Mouse (Mus musculus): ENCODE results near the gene Cmss1. TPM values are rescaled to one million over a fixed set of nuclear protein-coding genes. Genes with fewer than 3 reads are reported as not detected.

Gene Cmss1
- polyA plus RNA-seq, 1 experiment from 2014 or later = 40.0 TPM

DNA sequence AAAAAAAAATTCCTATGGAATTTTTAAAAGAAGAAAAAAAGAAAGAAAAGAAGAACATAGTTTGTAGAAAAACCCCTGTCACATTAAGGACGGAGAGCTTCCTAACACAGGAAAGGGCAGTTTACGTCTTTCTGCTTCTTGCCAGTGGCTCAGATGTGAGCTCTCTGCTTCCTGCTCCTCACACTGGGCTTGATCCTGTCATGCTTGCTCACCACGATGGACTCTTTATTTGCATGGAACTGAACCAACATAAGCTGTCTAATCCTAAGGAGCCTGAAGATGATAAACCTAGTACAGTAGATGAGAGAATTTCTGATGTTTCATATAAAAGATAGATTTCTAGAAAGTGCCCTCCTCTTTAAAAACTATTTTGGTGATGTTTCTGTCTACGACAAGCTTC is 137.4 kb downstream of the Cmss1 start:
- H3K9me3 ChIP-seq (replicated peaks) = no peaks in the 10 kb centered on the region
- WGBS = 83% methylated on average over 4 of the region's 4 CpGs
- no peaks in the 10 kb centered on the region for H3K4me1 ChIP-seq
- no peak for ATAC-seq (ENCODE audit: low FRiP score)
- H3K27ac ChIP-seq (replicated peaks) = no peak overlapping the region
- no peak overlapping the region for H3K9ac ChIP-seq (replicated peaks)
- no peak overlapping the region for H3K4me2 ChIP-seq
- H3K36me3 ChIP-seq = no peaks in the 10 kb centered on the region
- no peaks in the 10 kb centered on the region for H3K27me3 ChIP-seq (replicated peaks)
- no peak overlapping the region for H3K4me3 ChIP-seq (replicated peaks)

DNA sequence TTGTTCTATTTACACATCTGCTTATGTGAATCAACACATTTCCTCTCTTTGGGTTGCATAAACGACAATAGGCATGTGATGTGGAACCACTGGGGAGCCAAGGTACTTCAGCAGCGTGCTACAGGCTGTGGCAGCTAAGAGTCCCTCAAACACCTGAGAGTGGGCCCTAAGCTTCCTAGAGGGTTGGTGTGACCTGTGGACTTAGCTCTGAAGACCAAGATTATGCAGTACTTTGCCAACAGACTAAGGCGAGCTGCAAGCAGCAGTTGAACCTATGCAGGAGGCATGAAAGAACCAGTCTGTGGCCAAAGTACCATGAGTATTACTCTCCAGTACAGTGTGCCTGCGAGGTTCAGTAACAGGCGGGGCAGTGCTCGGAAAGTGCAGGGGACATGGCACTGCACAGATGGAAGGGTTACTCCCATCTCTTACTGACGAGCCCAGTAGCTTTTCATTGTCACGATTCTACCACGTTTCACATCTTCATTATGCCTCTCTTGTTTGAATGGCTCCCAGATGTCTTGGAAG is 141.2 kb downstream of the Cmss1 start:
- Histone ChIP-seq H3K36me3 (no peaks in the 10 kb centered on the region), H3K27ac (replicated peaks) (no peak overlapping the region), H3K9ac (replicated peaks) (no peak overlapping the region), H3K27me3 (replicated peaks) (no peaks in the 10 kb centered on the region), H3K9me3 (replicated peaks) (no peaks in the 10 kb centered on the region), H3K4me1 (no peaks in the 10 kb centered on the region), H3K4me3 (replicated peaks) (no peak overlapping the region), H3K4me2 (no peak overlapping the region)
- 87% methylated on average over 9 of the region's 9 CpGs for WGBS
- no peak for ATAC-seq (ENCODE audit: low FRiP score)

DNA sequence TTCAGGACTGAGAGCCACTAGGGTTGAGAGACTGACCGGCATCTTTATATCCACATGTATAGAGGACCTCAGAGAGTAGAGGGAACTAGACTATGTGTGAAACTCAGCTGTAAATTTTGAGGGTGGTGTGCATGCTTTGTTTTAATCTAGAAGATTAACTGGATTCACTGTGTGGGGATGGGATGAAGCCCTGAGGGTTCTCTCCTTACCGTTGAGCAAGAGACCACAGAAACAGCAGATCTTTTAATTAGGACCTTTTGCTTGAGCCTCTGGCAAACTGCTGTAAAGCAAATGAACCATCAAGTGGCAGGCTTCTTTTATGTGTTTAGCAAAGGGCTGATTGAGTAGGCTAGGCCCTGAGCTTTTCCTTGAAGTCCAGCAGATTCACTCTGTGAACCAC is 150.7 kb downstream of the Cmss1 start:
- ATAC-seq (ENCODE audit: low FRiP score) = no peak
- Histone ChIP-seq H3K4me3 (replicated peaks) (no peak overlapping the region), H3K27me3 (replicated peaks) (no peaks in the 10 kb centered on the region), H3K9ac (replicated peaks) (no peak overlapping the region), H3K4me2 (no peak overlapping the region), H3K4me1 (no peaks in the 10 kb centered on the region), H3K36me3 (no peaks in the 10 kb centered on the region), H3K27ac (replicated peaks) (no peak overlapping the region), H3K9me3 (replicated peaks) (no peaks in the 10 kb centered on the region)
- WGBS = 46% methylated on average over 2 of the region's 2 CpGs

DNA sequence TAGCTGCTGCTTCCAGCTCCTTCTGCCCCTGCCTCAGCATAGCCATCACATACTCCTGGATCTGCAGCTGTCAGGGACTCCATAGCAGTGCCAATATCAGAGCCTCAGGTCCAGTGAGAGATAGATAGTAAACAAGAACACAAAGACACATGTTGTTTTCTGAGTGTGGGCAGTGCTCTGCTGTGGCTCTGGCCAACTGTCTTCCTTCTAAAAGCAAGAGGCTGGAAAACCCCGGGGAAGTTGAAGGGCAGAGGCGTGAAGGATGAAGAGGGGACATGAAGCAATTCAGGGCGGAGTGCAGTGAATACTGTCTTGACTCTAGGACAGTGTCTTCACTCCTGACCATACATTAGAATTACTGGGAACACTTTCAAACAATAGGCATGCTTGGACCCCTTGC is 151.1 kb downstream of the Cmss1 start:
- ATAC-seq (ENCODE audit: low FRiP score) = no peak
- Histone ChIP-seq H3K4me3 (replicated peaks) (no peak overlapping the region), H3K4me2 (no peak overlapping the region), H3K4me1 (no peaks in the 10 kb centered on the region), H3K9ac (replicated peaks) (no peak overlapping the region), H3K27ac (replicated peaks) (no peak overlapping the region), H3K27me3 (replicated peaks) (no peaks in the 10 kb centered on the region), H3K36me3 (no peaks in the 10 kb centered on the region), H3K9me3 (replicated peaks) (no peaks in the 10 kb centered on the region)
- WGBS = 81% methylated on average over 3 of the region's 3 CpGs

DNA sequence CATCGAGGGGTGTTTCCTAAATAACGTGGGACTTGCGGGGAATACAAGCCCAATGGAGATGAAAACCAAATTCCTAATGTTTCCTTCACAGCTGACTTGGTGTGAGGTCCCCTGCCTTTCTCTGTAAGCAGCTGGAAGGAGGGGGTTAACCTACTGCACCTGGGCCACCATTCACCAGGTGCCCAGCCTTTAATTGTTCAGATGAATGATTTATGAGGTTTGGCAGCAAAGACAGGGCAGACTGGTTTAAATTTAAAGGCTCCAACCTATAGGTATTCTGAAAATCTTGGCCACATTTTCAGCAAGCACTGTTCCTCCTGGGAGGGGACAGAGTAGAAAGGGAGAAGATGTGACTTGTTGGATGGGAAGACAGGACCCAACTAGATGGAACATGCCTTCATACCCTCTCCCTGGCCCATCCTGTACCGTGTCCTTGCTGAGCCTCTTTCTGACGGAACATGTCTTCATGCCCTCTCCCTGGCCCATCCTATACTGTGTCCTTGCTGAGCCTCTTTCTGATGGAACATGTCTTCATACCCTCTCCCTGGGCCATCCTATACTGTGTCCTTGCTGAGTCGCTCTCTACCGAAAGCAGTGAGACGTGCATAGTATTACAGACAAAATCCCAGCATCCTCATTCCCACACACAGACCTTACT is 152.4 kb downstream of the Cmss1 start:
- WGBS = 91% methylated on average over 8 of the region's 8 CpGs
- no peak for ATAC-seq (ENCODE audit: low FRiP score)

DNA sequence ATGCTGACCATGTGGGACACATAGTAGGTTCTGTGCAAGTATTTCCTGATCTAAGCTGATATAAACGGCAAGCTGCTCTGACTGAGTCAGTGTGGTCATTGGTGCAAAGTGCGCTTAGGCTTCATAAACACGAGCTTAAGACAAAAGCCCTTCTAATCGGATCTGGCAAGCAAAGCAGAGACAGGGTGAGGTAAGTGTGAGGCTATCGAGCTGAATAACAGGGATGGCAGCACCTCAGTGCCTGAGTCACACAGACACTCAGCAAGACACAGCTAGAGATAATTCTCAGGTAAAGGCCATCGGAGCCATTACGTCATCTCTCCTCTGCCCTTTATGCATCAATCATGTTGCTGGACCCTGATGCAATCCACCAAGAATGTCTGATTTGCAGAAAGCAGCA is 153.7 kb downstream of the Cmss1 start:
- H3K27ac ChIP-seq (replicated peaks) = no peak overlapping the region
- H3K36me3 ChIP-seq = no peaks in the 10 kb centered on the region
- H3K4me2 ChIP-seq = no peak overlapping the region
- WGBS = 75% methylated on average over 7 of the region's 7 CpGs
- H3K9ac ChIP-seq (replicated peaks) = no peak overlapping the region
- H3K27me3 ChIP-seq (replicated peaks) = no peaks in the 10 kb centered on the region
- no peaks in the 10 kb centered on the region for H3K4me1 ChIP-seq
- no peak for ATAC-seq (ENCODE audit: low FRiP score)
- no peak overlapping the region for H3K4me3 ChIP-seq (replicated peaks)
- no peaks in the 10 kb centered on the region for H3K9me3 ChIP-seq (replicated peaks)

More for the DNA sequence above, 152.4 kb downstream of the Cmss1 start:
- no peaks in the 10 kb centered on the region for H3K9me3 ChIP-seq (replicated peaks)
- H3K27me3 ChIP-seq (replicated peaks) = no peaks in the 10 kb centered on the region
- H3K36me3 ChIP-seq = no peaks in the 10 kb centered on the region
- no peak overlapping the region for H3K4me2 ChIP-seq
- H3K9ac ChIP-seq (replicated peaks) = no peak overlapping the region
- H3K4me1 ChIP-seq = no peaks in the 10 kb centered on the region
- H3K27ac ChIP-seq (replicated peaks) = no peak overlapping the region
- no peak overlapping the region for H3K4me3 ChIP-seq (replicated peaks)

DNA sequence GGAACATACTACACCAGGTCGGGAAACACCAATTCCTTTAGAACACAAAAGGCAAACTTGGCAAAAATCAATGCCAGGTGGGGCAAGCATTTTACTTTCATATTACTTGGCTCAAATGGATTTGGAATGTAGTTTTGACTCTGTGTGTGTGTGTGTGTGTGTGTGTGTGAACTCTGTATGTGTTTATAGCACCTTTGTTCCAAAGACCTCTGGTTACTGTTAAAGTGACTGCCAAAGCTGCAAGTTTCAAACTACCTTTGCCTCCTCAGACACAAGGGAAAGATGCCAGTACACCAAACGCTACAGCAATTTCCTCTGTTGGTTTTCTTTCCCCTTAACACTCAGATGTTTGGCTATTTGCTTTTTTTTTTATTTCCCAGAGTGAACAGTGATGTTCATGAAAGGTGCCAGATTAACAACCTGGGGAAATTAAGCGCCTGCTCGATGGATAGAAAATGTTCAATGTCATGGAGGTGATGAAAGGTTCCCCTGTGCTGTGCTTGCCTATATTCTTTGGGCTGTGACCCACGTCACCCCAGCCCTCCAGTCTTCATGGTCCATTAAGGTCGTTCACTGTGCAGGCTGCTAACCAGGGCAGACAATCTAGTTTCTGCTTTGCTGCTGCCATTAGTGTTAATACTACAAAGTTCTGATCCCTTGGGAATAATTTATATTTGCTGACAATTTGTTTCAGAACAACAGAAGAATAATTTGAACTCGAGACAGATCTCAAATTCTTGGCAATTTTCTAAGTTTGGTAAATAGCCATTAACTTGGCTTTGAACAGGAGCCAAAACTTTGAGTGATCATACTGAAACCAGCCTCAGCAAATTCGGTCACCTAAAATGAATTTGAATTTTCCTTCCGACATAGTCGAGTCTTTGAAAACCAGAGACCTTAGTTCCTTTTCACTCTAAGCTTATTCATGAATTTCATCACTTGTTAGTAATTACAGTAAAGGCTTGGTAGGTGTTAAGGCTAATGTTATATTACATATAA is 161.3 kb downstream of the Cmss1 start:
- no peaks in the 10 kb centered on the region for H3K4me1 ChIP-seq
- no peak overlapping the region for H3K4me3 ChIP-seq (replicated peaks)
- ATAC-seq (ENCODE audit: low FRiP score) = no peak
- no peak overlapping the region for H3K27ac ChIP-seq (replicated peaks)
- no peaks in the 10 kb centered on the region for H3K36me3 ChIP-seq
- WGBS = 57% methylated on average over 10 of the region's 10 CpGs
- no peaks in the 10 kb centered on the region for H3K27me3 ChIP-seq (replicated peaks)
- H3K4me2 ChIP-seq = no peak overlapping the region
- H3K9ac ChIP-seq (replicated peaks) = no peak overlapping the region
- H3K9me3 ChIP-seq (replicated peaks) = no peaks in the 10 kb centered on the region

DNA sequence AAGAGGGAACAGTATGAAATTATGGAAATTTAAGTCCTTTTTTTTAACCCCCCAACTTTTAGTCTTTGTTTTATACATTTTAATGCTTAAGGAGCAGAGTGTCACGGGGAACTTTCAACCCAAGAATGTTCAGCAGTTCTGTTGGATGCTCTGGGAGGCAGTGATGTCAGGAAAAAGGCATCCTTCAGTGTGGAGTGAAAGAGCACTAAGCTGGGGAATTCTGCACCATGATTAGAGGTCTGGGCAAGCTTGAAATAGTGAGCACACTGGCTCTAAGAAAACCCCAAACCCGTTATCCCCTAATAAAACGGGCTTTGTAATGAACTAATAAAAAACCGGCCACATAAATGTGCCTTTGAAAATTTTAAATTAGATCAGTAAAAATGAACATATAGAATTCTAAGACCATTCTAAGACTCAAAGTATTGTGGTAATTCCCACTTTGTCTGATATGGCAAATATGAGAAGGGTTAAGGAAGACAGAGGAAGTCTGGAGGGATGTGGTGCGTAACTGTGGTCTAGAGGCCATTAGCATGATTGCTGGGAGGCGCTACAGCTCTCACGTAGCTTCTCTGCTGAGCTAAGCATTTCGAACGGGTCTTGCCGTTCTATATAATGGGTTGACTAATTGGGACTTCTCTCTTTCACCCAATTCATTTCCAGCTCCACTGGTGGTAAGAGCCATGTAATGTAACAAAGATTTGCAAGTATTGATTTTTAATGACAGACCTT is 165.8 kb downstream of the Cmss1 start:
- H3K9ac ChIP-seq (replicated peaks) = no peak overlapping the region
- 70% methylated on average over 10 of the region's 10 CpGs for WGBS
- H3K9me3 ChIP-seq (replicated peaks) = no peaks in the 10 kb centered on the region
- no peaks in the 10 kb centered on the region for H3K27me3 ChIP-seq (replicated peaks)
- H3K4me1 ChIP-seq = peaks cover 12% of the 10 kb centered on the region; the same call in 1 of the 2 replicates
- no peak overlapping the region for H3K4me3 ChIP-seq (replicated peaks)
- H3K4me2 ChIP-seq = no peak overlapping the region
- H3K27ac ChIP-seq (replicated peaks) = no peak overlapping the region
- ATAC-seq (ENCODE audit: low FRiP score) = no peak
- no peaks in the 10 kb centered on the region for H3K36me3 ChIP-seq

DNA sequence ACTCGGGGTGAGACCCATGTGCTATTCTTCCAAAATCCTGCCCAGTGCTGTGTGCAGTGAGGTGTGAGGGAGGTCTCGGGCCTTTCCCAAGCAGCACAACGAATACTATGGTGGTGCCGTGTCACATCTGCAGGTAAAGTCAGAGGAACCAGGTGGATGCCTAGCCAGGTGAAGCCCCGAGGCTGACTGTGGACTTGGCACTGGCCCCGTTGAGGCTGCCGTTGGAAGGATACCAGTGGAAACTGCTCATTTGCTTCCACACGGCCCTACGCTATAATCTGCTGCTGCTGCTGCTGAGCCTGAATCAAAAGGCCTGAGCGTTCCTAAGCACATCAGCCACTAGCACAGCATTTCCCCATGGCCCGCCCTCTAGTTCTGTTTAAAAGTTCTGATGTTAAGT is 167.5 kb downstream of the Cmss1 start:
- no peaks in the 10 kb centered on the region for H3K9me3 ChIP-seq (replicated peaks)
- no peaks in the 10 kb centered on the region for H3K36me3 ChIP-seq
- H3K4me2 ChIP-seq = no peak overlapping the region
- 83% methylated on average over 11 of the region's 11 CpGs for WGBS
- H3K27me3 ChIP-seq (replicated peaks) = no peaks in the 10 kb centered on the region
- H3K4me1 ChIP-seq = peaks cover 12% of the 10 kb centered on the region; the same call in 1 of the 2 replicates
- no peak for ATAC-seq (ENCODE audit: low FRiP score)
- H3K27ac ChIP-seq (replicated peaks) = no peak overlapping the region
- no peak overlapping the region for H3K9ac ChIP-seq (replicated peaks)
- no peak overlapping the region for H3K4me3 ChIP-seq (replicated peaks)

DNA sequence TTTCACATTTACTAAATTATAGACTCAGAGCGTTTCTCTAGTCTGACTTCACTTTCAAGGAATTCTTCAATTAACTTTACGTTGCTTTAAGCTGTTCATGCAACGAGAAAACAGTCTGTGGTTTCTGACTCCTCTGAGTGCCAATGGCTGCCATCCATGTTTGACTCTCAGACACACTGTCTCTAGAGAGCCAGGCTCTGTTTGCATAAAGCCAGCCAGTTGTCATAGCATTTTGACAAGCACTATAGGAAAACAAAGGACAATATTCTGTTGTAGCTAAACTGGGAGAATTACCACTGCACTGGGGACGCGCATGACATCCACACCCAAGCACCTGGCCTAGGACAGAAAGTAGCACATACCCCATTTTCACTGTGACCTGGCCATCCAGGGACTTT is 168.4 kb downstream of the Cmss1 start:
- ATAC-seq (ENCODE audit: low FRiP score) = no peak

DNA sequence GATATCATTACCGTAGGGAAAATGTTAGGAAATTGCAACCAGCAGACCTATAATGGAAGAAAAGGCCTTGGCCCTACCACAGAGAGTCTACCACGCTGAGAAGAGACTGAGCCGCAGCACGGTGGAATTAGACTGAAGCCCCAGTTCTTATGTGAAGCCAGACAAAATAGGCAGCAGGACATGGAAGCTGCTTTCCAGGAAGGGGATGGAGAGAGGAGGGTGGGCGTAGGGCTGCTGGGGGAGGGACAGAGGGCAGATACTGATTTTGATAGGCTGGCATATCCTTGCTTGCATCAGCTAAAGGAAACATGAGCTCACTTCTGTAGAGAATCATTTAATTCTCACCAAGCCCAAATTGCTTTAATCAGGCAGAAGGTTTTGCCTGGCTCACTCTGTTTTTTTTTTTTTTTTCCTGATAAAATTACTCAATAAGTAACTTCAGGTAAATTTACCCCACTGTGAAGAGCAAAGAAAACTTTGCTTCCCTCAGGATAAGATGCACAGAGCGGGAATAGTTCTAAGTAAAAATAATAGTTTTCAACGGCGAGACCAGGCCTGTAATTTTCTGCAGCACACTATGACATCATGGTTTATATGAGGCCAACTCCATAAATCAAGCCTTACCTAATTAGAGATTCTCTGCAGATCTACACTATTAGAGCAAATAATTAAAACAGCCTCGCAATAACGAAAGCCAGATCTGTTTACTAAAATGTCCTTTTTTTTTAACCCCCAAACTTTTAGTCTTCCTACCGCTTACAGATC is 169.0 kb downstream of the Cmss1 start:
- Histone ChIP-seq H3K4me1 (peaks cover 12% of the 10 kb centered on the region; the same call in 1 of the 2 replicates), H3K9me3 (replicated peaks) (no peaks in the 10 kb centered on the region), H3K36me3 (no peaks in the 10 kb centered on the region), H3K9ac (replicated peaks) (no peak overlapping the region), H3K27ac (replicated peaks) (peak overlapping the region; percentile 38; the same call in 1 of the 2 replicates), H3K4me2 (no peak overlapping the region), H3K4me3 (replicated peaks) (no peak overlapping the region), H3K27me3 (replicated peaks) (no peaks in the 10 kb centered on the region)
- 55% methylated on average over 11 of the region's 11 CpGs for WGBS
- ATAC-seq (ENCODE audit: low FRiP score) = peak; percentile 70

More for the DNA sequence above, 168.4 kb downstream of the Cmss1 start:
- H3K4me3 ChIP-seq (replicated peaks) = no peak overlapping the region
- H3K9ac ChIP-seq (replicated peaks) = no peak overlapping the region
- 49% methylated on average over 5 of the region's 5 CpGs for WGBS
- H3K27ac ChIP-seq (replicated peaks) = peak overlapping the region; percentile 23; the same call in 1 of the 2 replicates
- no peaks in the 10 kb centered on the region for H3K36me3 ChIP-seq
- H3K4me2 ChIP-seq = no peak overlapping the region
- no peaks in the 10 kb centered on the region for H3K27me3 ChIP-seq (replicated peaks)
- H3K4me1 ChIP-seq = peaks cover 12% of the 10 kb centered on the region; the same call in 1 of the 2 replicates
- no peaks in the 10 kb centered on the region for H3K9me3 ChIP-seq (replicated peaks)
